In the genomic region with DNA sequence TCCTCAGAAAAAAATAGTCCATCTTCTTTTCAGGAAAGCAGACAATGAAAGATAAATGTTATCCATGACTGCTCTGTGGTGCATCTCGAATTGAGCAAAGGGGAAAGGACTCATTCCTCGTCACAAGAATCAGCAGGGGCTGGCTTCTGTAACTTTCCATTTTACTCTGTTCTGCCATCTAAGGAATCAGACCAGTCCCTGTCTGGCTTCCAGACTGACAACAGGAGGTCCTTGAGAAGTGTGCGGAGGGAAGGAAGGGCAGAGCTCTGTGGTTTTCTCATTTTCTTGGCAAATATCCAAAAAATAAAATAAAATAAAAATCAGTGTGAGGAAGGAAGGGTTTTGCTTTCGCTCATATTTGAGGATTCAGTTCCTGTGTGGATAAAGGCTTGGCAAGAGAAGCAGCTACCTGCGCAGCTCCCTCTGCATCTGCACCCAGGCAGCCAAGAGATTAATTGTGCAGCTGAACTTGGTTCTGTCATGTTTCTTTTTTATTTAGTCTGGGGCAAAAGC, we compare ENCODE assay signal across 24 mouse cellular contexts.
A peak's percentile ranks its signal among the peaks of the same experiment; 100 is the strongest.
DNase-seq lines count a peak whose midpoint lies in the region; ATAC-seq lines count a peak whose summit lies in the region.
"Had no signal": no experiment of that assay in that cellular context is flagged by ENCODE, and none has a peak within 500 bp of the region (broad histone marks: within the 10 kb centered on the region; RNA-seq: fewer than 3 reads in every experiment).

No protein-coding gene starts in this region.

- no peak overlapping the region for H3K27ac ChIP-seq in kidney, embryonic 14.5 days (ENCODE audit: low read depth, low read length)
- H3K27ac ChIP-seq: embryonic facial prominence, embryonic 10.5 days; forebrain, embryonic 13.5 days; heart, embryonic 15.5 days; intestine, embryonic 15.5 days; kidney, postnatal 0 days had no signal

- DNase-seq in cerebellum, postnatal 4 days (ENCODE audit: low spot score in 2 of 2), result no peak
- peak; percentile 12 for DNase-seq in kidney, postnatal 14 days
- DNase-seq in cerebellum, adult 18-20 months, result peak; percentile 75 to 83
- peak; percentile 77 to 84 for DNase-seq in cerebellum, postnatal 25 days
- no peak for DNase-seq in adrenal gland, postnatal 14 days
- DNase-seq: adrenal gland, adult 8-10 months; gastrocnemius, postnatal 14 days; heart, postnatal 4 days; layer of hippocampus, postnatal 36 days; liver; lung, postnatal 10 days; retina, postnatal 1 day; right cerebral cortex, postnatal 4 days; thymus, postnatal 14 days had no signal

- H3K9ac ChIP-seq in kidney, embryonic 14.5 days (ENCODE audit: low read depth, low read length), result no peak overlapping the region
- H3K9ac ChIP-seq: forebrain, embryonic 13.5 days; heart, embryonic 15.5 days; intestine, embryonic 15.5 days had no signal

- H3K9me3 ChIP-seq in kidney, embryonic 14.5 days (ENCODE audit: control insufficient read depth, low read length), result no peaks in the 10 kb centered on the region
- H3K9me3 ChIP-seq: embryonic facial prominence, embryonic 10.5 days; forebrain, embryonic 13.5 days; heart, embryonic 15.5 days; intestine, embryonic 15.5 days; megakaryocyte, embryonic 14.5 days had no signal

- no peak overlapping the region for H3K4me2 ChIP-seq in kidney, embryonic 14.5 days (replicated peaks; ENCODE audit: low read depth, low read length)
- H3K4me2 ChIP-seq: forebrain, embryonic 13.5 days; heart, embryonic 15.5 days; intestine, embryonic 15.5 days had no signal

- WGBS in kidney, embryonic 14.5 days, result 77% methylated on average over 5 of the region's 5 CpGs

- H3K36me3 ChIP-seq in kidney, embryonic 14.5 days (ENCODE audit: control insufficient read depth, insufficient read depth, low read length), result no peaks in the 10 kb centered on the region
- H3K36me3 ChIP-seq: embryonic facial prominence, embryonic 10.5 days; heart, embryonic 15.5 days; intestine, embryonic 15.5 days had no signal

- H3K4me3 ChIP-seq in kidney, embryonic 14.5 days (ENCODE audit: low read length), result no peak overlapping the region
- H3K4me3 ChIP-seq: embryonic facial prominence, embryonic 10.5 days; forebrain, embryonic 13.5 days; heart, embryonic 15.5 days; intestine, embryonic 15.5 days; megakaryocyte, embryonic 14.5 days had no signal

- peak; percentile 83 for ATAC-seq in cerebellum, adult (ENCODE audit: insufficient number of reproducible peaks, low FRiP score, low TSS enrichment)
- ATAC-seq in kidney, embryonic 14.5 days (ENCODE audit: low FRiP score, low TSS enrichment), result no peak
- no peak for ATAC-seq in granulocyte monocyte progenitor cell, adult 5-6 weeks (replicated peaks; ENCODE audit: poor library complexity, severe bottlenecking)
- ATAC-seq: forebrain, embryonic 13.5 days; intestine, embryonic 15.5 days; Patski had no signal

- no peaks in the 10 kb centered on the region for H3K27me3 ChIP-seq in kidney, embryonic 14.5 days (ENCODE audit: control insufficient read depth, insufficient read depth, low read length)
- H3K27me3 ChIP-seq: forebrain, embryonic 13.5 days; heart, embryonic 15.5 days; intestine, embryonic 15.5 days; megakaryocyte, embryonic 14.5 days; Patski had no signal

- no peaks in the 10 kb centered on the region for H3K4me1 ChIP-seq in kidney, embryonic 14.5 days (ENCODE audit: control insufficient read depth, insufficient read depth, low read length)
- H3K4me1 ChIP-seq: embryonic facial prominence, embryonic 10.5 days; forebrain, embryonic 13.5 days; intestine, embryonic 15.5 days; megakaryocyte, embryonic 14.5 days had no signal

Comparison
In these comparisons a context has a peak if more than half of its experiments do, and no peak if none do; other contexts are left out.
1. DNase-seq: peak in kidney, postnatal 14 days (single experiment), cerebellum, adult 18-20 months (2 of 2) and cerebellum, postnatal 25 days (2 of 2); none in cerebellum, postnatal 4 days (0 of 2) and adrenal gland, postnatal 14 days (single experiment).